Mouse (Mus musculus) embryo, embryonic 11.5 days (tissue): ENCODE measurements at regions not wholly inside any gene's neighbourhood (a gene's known extent, or its start where the extent isn't known, plus 50 kb on each side); places are given as distances from the start of the nearest gene placed in this dataset.
A peak's percentile ranks its signal among the peaks of the same experiment; 100 is the strongest.

Experiments used
- DNase-seq: peaks from one replicate; pipeline ENCODE4 v3.0.0-alpha.2; 2012; ENCODE audit warnings: low read depth, low spot score

DNA sequence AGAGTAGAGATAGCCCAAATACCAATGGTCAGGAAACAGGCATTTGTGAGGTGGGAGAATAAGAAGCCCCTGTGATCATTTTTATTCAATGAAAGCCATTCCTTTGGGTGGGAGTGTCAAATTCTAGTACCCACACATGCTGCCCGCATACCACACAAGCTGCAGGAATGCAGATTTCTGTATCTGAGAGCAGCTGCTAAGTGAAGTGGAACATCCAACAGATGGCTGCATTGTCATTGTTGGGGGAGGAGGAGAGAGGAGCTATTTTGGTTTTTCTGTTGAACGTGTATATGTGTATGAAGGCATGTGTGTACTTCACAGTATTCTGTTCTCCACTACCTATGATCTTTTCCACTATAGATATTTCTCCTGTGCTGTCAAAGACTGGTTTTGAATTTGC, 392.3 kb upstream of the Mef2c start:
- DNase-seq: no peak

DNA sequence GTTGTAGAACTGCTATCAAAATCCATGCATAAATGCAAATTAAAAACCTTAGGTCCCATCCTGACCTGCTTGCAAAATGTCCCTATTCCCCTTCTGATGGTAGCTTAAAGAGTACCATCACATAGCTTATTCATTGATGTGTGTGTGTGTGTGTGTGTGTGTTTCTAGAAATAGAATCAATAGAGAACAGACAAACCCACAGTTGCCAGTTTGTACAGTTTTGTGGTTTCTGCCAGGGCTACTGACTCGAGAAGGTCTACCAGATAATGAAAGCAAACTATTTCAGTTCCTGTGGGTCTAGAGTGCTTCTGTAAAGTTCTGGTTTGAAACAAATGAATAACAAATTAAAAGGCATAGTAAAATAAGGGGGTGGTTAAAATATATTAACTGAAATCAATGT, 391.5 kb upstream of the Mef2c start:
- no peak for DNase-seq

- no peak for DNase-seq
Measured at GRCm38 (mm10) chr13:83112741-83113140, 391.1 kb upstream of the Mef2c start.

- no peak for DNase-seq
Measured at GRCm38 (mm10) chr13:83113808-83114207, 390.0 kb upstream of the Mef2c start.

GRCm38 (mm10) chr13:83114401-83114800, 389.4 kb upstream of the Mef2c start:
- no peak for DNase-seq

- no peak for DNase-seq
Measured at GRCm38 (mm10) chr13:83115691-83116090, 388.1 kb upstream of the Mef2c start.

- no peak for DNase-seq
Measured at GRCm38 (mm10) chr13:83120343-83120742, 383.5 kb upstream of the Mef2c start.

- no peak for DNase-seq
Measured at GRCm38 (mm10) chr13:83123596-83123995, 380.2 kb upstream of the Mef2c start.

DNA sequence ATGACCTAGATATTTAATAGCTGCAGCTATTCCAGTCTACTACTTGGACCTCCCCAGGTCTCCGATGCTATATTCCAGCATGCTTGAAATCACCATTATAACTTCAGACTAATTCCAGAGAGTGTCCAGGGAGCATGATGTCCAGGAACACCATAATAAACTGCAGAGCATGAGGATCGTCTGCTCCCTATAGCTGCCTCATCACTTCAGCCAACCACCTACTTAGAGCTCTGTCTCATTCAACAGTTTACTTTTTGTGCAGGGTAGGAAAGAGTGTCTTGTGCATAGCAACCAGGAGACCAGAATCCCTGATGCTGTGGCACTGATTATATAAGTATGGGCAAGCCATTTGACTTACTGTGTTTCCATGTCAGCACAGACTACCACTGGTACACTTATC, 379.2 kb upstream of the Mef2c start:
- DNase-seq: no peak

- no peak for DNase-seq
Measured at GRCm38 (mm10) chr13:83126438-83126837, 377.4 kb upstream of the Mef2c start.

DNA sequence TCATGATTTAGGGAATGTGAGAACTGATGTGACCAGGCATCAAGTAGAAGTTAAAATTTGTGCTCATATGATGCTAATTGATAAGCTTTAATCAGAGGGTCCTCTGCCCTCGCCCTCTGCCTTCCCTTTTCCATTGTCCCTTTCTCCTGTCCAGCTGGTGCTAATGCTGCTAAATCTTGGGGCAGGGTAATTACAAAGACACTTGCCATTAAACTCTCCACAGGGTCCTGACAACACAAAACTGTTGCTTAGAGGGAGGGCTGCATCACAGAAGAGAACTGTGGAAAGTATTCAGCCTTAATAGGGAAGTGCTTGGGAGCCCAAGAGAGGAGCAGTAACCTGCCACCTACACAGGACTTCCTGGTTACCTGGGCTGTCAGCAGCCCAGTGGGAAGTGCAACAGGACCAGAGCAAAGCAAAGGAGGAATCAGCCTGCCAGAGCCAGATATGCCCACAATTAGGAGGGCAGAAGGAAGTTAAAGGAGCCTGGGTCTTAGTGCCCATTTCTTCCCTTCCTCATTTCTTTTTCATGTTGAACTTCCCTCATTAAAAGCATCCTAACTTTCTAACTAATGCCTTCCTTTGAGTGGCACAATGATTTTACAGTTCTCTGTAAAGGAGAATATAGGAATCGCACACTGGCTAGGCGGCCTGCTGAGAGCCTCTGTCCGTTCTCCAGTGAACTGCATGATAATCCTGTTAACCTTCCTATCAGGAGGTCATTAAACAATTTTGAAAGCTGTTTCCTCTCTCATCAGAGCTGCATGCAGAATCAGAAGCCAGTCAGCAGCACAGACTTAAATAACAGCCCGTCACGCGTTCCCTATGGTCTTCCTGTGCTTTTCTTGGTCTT, 372.5 kb upstream of the Mef2c start:
- no peak for DNase-seq

DNA sequence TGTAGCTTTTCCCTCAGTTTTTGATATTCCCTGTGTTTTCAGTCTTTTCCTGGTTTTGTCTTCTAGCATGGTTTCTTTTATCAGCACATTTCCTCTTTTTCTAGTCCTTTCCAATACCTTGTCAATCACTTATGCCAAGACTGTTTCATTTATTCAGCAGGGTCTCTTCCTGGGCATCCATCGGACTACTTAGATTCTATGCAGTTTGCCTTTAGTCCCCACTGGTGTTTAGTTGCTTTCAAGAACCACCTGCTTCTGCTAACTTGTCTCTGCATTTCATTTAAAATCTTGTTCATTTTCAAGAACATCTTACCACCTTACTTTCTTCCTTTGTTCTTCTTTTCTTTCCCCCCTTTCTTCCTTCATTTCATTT, 371.9 kb upstream of the Mef2c start:
- DNase-seq: no peak

DNA sequence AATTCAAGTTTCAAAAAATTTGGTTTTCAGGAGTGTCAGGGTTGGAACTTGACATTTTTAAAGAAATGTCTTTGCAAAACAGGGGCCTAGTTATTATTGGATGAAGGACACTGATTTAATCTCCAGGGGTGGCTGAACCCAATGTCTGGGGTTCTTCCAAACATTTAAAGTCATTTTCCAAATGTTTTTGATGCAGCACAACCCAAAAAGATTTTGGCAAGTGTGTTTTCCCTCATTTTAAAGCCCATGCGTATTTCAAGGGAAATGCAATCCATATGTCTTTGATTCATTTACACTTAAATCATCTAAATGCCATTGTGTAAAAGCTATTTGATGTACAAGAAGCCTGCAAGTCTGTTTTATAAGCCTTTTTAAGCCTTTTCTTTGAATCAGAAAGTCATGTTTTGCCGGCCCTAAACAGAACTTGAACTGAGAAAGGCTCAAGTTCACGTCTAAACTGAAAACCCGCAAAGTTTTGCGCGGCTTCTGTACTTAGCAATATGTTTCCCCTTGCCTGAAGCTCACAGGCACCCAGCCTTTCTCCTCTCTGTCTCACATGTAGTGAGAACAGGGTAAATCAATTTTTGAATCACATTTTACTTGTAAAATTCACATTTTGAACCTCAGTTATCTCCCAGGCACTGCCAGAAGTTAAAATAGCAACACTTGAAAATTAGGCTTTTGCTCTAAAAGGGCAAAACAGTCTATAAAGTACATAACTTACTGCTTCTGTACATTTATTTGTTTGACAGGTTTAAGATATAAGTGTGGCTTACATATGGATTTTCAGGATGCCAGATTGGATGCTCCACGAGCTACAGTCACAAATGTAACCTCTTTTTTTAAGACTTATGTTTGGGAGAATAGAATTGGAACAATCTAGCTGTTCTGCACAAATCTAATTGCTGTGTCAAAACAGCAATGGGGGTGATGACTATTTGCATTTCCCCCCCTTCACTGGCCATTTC, 370.9 kb upstream of the Mef2c start:
- no peak for DNase-seq

DNA sequence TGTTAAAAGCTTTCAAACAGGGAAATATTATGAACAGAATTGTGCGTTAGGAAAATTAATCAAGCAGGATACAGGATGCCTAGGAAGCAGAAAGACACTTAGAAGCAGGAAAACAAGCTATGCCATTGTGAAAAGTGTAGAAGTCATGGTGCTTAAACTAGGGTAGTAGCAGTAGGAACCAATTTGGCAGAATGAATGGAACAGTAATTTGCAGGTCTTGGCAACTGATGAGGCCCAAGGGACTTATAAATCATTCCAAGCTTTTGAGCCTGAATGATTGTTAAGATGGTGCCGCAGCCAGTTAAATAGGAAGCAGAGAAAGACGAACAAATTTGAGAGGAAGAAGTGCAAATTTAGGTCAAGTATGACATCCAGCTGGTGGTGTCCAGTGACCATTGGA, 360.5 kb upstream of the Mef2c start:
- peak; percentile 46 for DNase-seq

DNA sequence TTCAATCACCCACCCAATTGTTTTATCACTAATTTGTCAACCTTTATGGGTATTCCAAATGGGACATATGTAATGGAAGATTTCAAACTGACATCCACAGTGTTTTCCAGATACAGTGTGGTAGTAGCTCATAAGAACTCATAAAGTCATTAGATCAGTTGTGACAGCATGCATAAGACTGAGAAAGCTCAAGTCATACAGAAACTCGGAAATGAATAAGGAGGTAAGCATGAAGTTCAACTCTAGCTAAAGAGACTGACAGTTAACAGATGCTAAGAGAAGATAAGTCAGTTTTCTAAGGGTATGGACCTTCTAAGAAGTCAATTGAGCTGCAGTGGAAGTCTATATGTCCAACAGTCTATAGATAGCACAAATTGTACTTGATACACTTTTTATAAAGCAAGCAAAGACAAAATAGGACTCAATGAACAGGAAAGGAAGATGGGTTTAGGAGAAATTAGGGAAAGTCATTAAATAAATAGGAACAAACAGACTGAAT, 349.2 kb upstream of the Mef2c start:
- no peak for DNase-seq

- DNase-seq: no peak
Measured at GRCm38 (mm10) chr13:83159969-83160368, 343.9 kb upstream of the Mef2c start.

- DNase-seq: no peak
Measured at GRCm38 (mm10) chr13:83162761-83163160, 341.1 kb upstream of the Mef2c start.

GRCm38 (mm10) chr13:83175086-83175485, 328.7 kb upstream of the Mef2c start:
- DNase-seq: no peak

DNA sequence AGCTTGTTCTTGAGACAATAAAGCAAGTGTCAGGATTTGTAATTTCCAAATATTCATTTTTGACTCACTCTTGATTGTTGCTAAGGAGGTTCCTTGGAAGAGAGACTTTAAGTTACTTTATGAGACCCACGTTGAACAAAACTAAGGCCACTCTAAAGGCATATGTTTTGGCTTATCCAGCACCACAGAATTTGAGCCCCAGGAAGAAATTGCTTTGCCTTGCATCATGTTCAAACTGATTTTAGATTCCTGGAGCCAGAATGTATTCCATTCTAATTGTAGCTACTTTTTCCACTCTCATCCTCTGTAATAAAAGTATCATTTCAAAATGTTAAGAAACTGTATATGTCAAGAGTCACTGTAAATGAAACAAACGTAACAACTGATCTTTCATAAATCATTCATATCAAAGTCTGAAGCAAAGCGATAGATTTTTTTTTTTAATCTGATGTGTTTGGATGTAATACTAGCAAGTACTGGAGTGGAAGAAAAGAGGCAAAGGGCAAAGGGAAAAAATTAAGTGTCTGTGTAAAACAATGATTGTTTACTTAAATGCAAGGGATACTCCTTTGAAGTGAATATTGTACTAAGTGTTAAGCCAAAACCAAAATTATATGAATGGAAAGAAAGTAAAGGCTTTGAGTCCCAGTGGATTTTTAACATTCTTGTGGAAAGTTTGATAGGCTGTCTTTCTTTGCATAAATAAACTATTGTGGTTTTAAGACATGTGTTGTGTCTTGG, 301.7 kb upstream of the Mef2c start:
- no peak for DNase-seq

- no peak for DNase-seq
Measured at GRCm38 (mm10) chr13:83206622-83207021, 297.2 kb upstream of the Mef2c start.

- DNase-seq: no peak
Measured at GRCm38 (mm10) chr13:83207513-83207912, 296.3 kb upstream of the Mef2c start.

GRCm38 (mm10) chr13:83208111-83208510, 295.7 kb upstream of the Mef2c start:
- DNase-seq: no peak
